Mouse (Mus musculus): ENCODE measurements around the gene Ip6k3.

DNA sequence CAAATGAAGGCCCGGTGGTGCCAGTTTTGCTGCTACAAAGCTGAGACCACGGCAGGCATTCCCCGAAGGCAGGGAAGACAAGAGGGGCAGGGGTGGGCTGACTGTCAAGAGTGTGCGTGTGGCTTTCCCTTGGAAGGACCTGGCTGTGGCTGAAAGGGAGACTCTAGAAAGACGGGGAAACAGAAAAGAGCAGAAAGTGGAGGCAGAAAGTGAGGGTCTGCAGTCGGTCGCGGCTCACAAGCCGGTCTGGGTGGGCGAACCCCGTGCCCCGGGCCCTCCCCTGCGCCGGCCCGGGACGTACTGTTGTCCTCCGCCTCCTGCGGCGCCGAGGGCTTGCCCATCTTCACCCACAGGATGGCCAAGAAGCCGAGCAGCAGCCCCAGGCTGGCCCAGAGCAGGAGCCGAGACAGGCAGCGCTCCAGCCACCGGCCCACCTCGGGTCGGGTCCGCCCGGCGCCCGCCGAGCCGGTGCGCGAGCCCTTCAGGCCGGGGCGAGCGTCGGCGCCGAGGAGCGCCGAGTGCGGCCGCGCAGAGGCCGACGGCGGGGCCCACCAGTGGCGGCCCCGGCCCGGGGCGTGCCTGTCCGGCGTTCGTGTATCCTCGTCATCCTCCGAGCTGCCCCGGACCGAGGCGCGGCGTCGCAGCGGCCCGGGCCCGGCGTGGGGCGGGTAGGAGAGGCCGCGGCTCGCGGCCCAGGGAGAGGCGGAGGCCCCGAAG lies 35.9 kb upstream of the Ip6k3 start:
- TF ChIP-seq POLR2A (IDR thresholded peaks at IDR 0.05; ENCODE audit: insufficient read length, low read depth) (no peak), TCF3 (IDR thresholded peaks at IDR 0.05; ENCODE audit: insufficient read length, low read depth) (no peak), POLR2AphosphoS2 (IDR thresholded peaks at IDR 0.05; ENCODE audit: insufficient read length, low read depth) (no peak), MAX (IDR thresholded peaks at IDR 0.05; ENCODE audit: low read depth) (no peak), MYOG (IDR thresholded peaks at IDR 0.05; ENCODE audit: control insufficient read depth in 1 of 3, insufficient read depth in 1 of 3, insufficient read length in 2 of 3, low read depth in 2 of 3) (no peak), USF1 (IDR thresholded peaks at IDR 0.05; ENCODE audit: low read depth) (no peak), MYOD1 (IDR thresholded peaks at IDR 0.05; ENCODE audit: control insufficient read depth in 1 of 3, insufficient read length in 2 of 3, low read depth in 2 of 3) (no peak)

All from myocyte (in vitro differentiated cells).